Mouse (Mus musculus) erythroblast, embryonic 14.5 days (primary cell): Measurements from ENCODE around the gene Adamtsl4.

Experiments used
- GATA1 ChIP-seq: IDR thresholded peaks from 2 replicates; pipeline ENCODE4 v1.6.1; 2012; ENCODE audit warnings: low read length, inconsistent platforms, mixed read lengths
- TAL1 ChIP-seq: IDR thresholded peaks from 3 replicates; pipeline ENCODE4 v1.6.1; 2012; ENCODE audit warnings: low read length, inconsistent platforms, mixed read lengths

DNA sequence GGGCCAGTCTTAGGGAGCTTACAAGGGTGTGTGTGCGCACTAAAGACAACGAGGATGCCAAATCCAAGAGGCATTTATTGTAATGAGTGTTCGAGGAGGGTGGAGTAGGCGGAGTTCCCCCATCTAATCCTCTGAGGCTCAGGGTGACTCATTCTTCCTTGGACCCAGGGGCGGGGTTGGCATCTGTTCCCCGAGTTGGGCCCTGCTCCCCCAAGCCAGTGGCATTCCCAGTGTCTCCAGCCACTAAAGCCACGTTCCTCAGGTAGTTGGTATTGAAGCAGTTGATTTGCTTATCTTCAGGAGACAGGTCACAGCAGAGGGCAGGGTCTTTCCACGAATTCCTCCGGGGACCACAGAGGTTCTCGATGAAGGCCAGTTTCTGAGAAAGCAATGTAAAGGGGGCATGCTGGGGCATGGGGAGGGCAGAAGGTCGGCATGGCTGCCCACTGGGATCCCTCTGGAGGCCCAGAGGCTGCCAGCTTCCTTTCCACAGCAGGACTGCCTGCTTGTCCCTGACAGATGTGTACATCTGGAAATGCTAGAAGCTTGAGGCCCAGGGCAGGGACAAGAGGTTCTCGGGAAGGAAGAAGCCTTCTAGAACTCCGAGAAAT lies 46.5 kb upstream of the Adamtsl4 start:
- TF ChIP-seq GATA1 (no peak), TAL1 (no peak)
